Comparison of ENCODE assay signal across 29 mouse cellular contexts in genomic region chr13:64497692-64498091, GRCm38 (mm10). TPM values are rescaled to one million over a fixed set of nuclear protein-coding genes. Genes with fewer than 3 reads are reported as not detected.
DNase-seq lines count a peak whose midpoint lies in the region; ATAC-seq lines count a peak whose summit lies in the region.
"Had no signal": no experiment of that assay in that cellular context is flagged by ENCODE, and none has a peak within 500 bp of the region (broad histone marks: within the 10 kb centered on the region; RNA-seq: fewer than 3 reads in every experiment).

TSS of gene Fam240b (minus strand) at chr13:64497792.

- H3K36me3 ChIP-seq in kidney, embryonic 15.5 days = no peaks in the 10 kb centered on the region
- H3K36me3 ChIP-seq in midbrain, embryonic 16.5 days (ENCODE audit: control insufficient read depth, insufficient read depth, low read length) = no peaks in the 10 kb centered on the region
- H3K36me3 ChIP-seq in hindbrain, embryonic 14.5 days (replicated peaks; ENCODE audit: control insufficient read depth, insufficient read depth) = no peaks in the 10 kb centered on the region
- H3K36me3 ChIP-seq: embryonic facial prominence, embryonic 12.5 days; embryonic facial prominence, embryonic 15.5 days; hindbrain, embryonic 12.5 days had no signal

- ATAC-seq in kidney, embryonic 15.5 days (replicated peaks; ENCODE audit: low FRiP score) = peak; percentile 40; the same call in 1 of the 2 replicates
- no peak for ATAC-seq in midbrain, embryonic 16.5 days
- no peak for ATAC-seq in hindbrain, embryonic 14.5 days (ENCODE audit: low FRiP score)
- ATAC-seq: activated CD4-positive, CD25-positive, alpha-beta regulatory T cell, adult 4 months; CD4-positive, CD25-positive, alpha-beta regulatory T cell, adult 4 months; forebrain, embryonic 14.5 days; forebrain, postnatal 0 days; hindbrain, embryonic 16.5 days had no signal

- no peak within 1 kb of the TSS for H3K9ac ChIP-seq in kidney, embryonic 15.5 days
- no peak within 1 kb of the TSS for H3K9ac ChIP-seq in midbrain, embryonic 16.5 days (ENCODE audit: low read depth, low read length)
- no peak within 1 kb of the TSS for H3K9ac ChIP-seq in hindbrain, embryonic 14.5 days
- H3K9ac ChIP-seq: embryonic facial prominence, embryonic 12.5 days; embryonic facial prominence, embryonic 15.5 days; forebrain, postnatal 0 days; hindbrain, embryonic 12.5 days had no signal

- no peak within 1 kb of the TSS for H3K4me3 ChIP-seq in kidney, embryonic 15.5 days (replicated peaks)
- no peak within 1 kb of the TSS for H3K4me3 ChIP-seq in midbrain, embryonic 16.5 days (ENCODE audit: low read depth, low read length)
- no peak within 1 kb of the TSS for H3K4me3 ChIP-seq in hindbrain, embryonic 14.5 days (replicated peaks; ENCODE audit: low read length)
- H3K4me3 ChIP-seq: embryonic facial prominence, embryonic 12.5 days; embryonic facial prominence, embryonic 15.5 days; gastrocnemius, adult 2 months; hindbrain, embryonic 12.5 days had no signal

- H3K27ac ChIP-seq in kidney, embryonic 15.5 days = peak within 1 kb of the TSS; percentile 29; the same call in 1 of the 2 replicates
- H3K27ac ChIP-seq in midbrain, embryonic 16.5 days (ENCODE audit: low read length) = no peak within 1 kb of the TSS
- H3K27ac ChIP-seq in hindbrain, embryonic 14.5 days = no peak within 1 kb of the TSS
- H3K27ac ChIP-seq: embryonic facial prominence, embryonic 12.5 days; embryonic facial prominence, embryonic 15.5 days; gastrocnemius, adult 2 months; hindbrain, embryonic 12.5 days had no signal

- H3K27me3 ChIP-seq in kidney, embryonic 15.5 days = no peaks in the 10 kb centered on the region
- H3K27me3 ChIP-seq in midbrain, embryonic 16.5 days (ENCODE audit: control insufficient read depth, insufficient read depth, low read depth, low read length) = no peaks in the 10 kb centered on the region
- H3K27me3 ChIP-seq in hindbrain, embryonic 14.5 days (ENCODE audit: control insufficient read depth, insufficient read depth, low read length) = no peaks in the 10 kb centered on the region
- H3K27me3 ChIP-seq: embryonic facial prominence, embryonic 12.5 days; embryonic facial prominence, embryonic 15.5 days; hindbrain, embryonic 12.5 days had no signal

- H3K4me2 ChIP-seq in kidney, embryonic 15.5 days = no peak within 1 kb of the TSS
- no peak within 1 kb of the TSS for H3K4me2 ChIP-seq in midbrain, embryonic 16.5 days (ENCODE audit: low read length)
- H3K4me2 ChIP-seq in hindbrain, embryonic 14.5 days (replicated peaks) = no peak within 1 kb of the TSS
- H3K4me2 ChIP-seq: embryonic facial prominence, embryonic 12.5 days; embryonic facial prominence, embryonic 15.5 days; heart, embryonic 11.5 days; hindbrain, embryonic 12.5 days had no signal

- DNase-seq in kidney, adult 18-20 months = no peak
- peak; percentile 27 for DNase-seq in Muller cell, postnatal 12 days (ENCODE audit: inconsistent ontology term)
- DNase-seq in mesoderm, embryonic 11.5 days (ENCODE audit: low read depth, low spot score) = peak; percentile 6
- no peak for DNase-seq in hindbrain, embryonic 14.5 days (ENCODE audit: low spot score)
- DNase-seq: adrenal gland, adult 8-10 months; adrenal gland, postnatal 25 days; cerebellum, adult 11-12 months; cerebellum, adult 8-10 months; cerebellum, postnatal 25 days; forebrain, postnatal 0 days; gastrocnemius, adult 2 months; gastrocnemius, postnatal 14 days; heart, adult 11 months had no signal

- H3K4me1 ChIP-seq in kidney, embryonic 15.5 days = no peaks in the 10 kb centered on the region; the same call in 1 of the 2 replicates
- no peaks in the 10 kb centered on the region for H3K4me1 ChIP-seq in midbrain, embryonic 16.5 days (ENCODE audit: control insufficient read depth, insufficient read depth, low read length)
- no peaks in the 10 kb centered on the region for H3K4me1 ChIP-seq in hindbrain, embryonic 14.5 days (replicated peaks; ENCODE audit: control insufficient read depth, insufficient read depth, low read length)
- H3K4me1 ChIP-seq: embryonic facial prominence, embryonic 12.5 days; embryonic facial prominence, embryonic 15.5 days; hindbrain, embryonic 12.5 days had no signal

- WGBS in kidney, embryonic 15.5 days = 57% methylated on average over 6 of the region's 6 CpGs
- 84% methylated on average over 6 of the region's 6 CpGs for WGBS in midbrain, embryonic 16.5 days
- WGBS in hindbrain, embryonic 14.5 days = 89% methylated on average over 6 of the region's 6 CpGs

- H3K9me3 ChIP-seq in kidney, embryonic 15.5 days (replicated peaks) = no peaks in the 10 kb centered on the region
- no peaks in the 10 kb centered on the region for H3K9me3 ChIP-seq in midbrain, embryonic 16.5 days (replicated peaks; ENCODE audit: control insufficient read depth, low read length, poor library complexity, severe bottlenecking)
- no peaks in the 10 kb centered on the region for H3K9me3 ChIP-seq in hindbrain, embryonic 14.5 days (ENCODE audit: control insufficient read depth, low read length)
- H3K9me3 ChIP-seq: embryonic facial prominence, embryonic 12.5 days; embryonic facial prominence, embryonic 15.5 days; hindbrain, embryonic 12.5 days had no signal

RNA-seq across cellular contexts. Expression of gene Fam240b, which starts in this region (rescaled TPM):
- not detected in 2 replicates for polyA plus RNA-seq in kidney, embryonic 15.5 days (2015; fragmentation: Nextera tagmentation; extraction: Ambion mirVana)
- 0.16 TPM in 1 of 2 replicates, not detected in the other for polyA plus RNA-seq in midbrain, embryonic 16.5 days (2015; fragmentation: Nextera tagmentation; extraction: Ambion mirVana)
- not detected in 2 replicates for polyA plus RNA-seq in hindbrain, embryonic 14.5 days (2014; fragmentation: Nextera tagmentation; extraction: Ambion mirVana)
- polyA plus RNA-seq: activated CD4-positive, CD25-positive, alpha-beta regulatory T cell, adult 4 months; brain, embryonic 14.5 days; C2C12; CD4-positive, CD25-positive, alpha-beta regulatory T cell, adult 4 months; embryonic facial prominence, embryonic 12.5 days; embryonic facial prominence, embryonic 15.5 days; forebrain, embryonic 11.5 days; forebrain, embryonic 14.5 days; forebrain, postnatal 0 days; frontal cortex, adult 2 months; heart, embryonic 11.5 days; heart, embryonic 14.5 days; heart, postnatal 0 days; hindbrain, embryonic 12.5 days had no signal

Comparison
In these comparisons a context has a peak if more than half of its experiments do, and no peak if none do; other contexts are left out.
1. Peak in ATAC-seq and H3K27ac ChIP-seq in kidney, embryonic 15.5 days; RNA of the gene not detected or under 1 TPM.
2. DNase-seq: peak in Muller cell, postnatal 12 days (single experiment) and mesoderm, embryonic 11.5 days (single experiment); none in kidney, adult 18-20 months (single experiment) and hindbrain, embryonic 14.5 days (single experiment).